Mouse (Mus musculus) c-Kit-positive CD71-negative TER-119-negative erythroid progenitor cells, embryonic 14.5 days (primary cell): ENCODE measurements around the gene Sptlc3.

Experiments
- DNase-seq: peaks from one replicate; pipeline ENCODE4 v3.0.0-alpha.2; 2013; ENCODE audit warnings: low read depth

Gene Sptlc3

GRCm38 (mm10) chr2:139493836-139494235 lies at the start of gene Sptlc3:
Gene Sptlc3, plus strand, starts transcription at chr2:139493913.
- no peak for DNase-seq

DNA sequence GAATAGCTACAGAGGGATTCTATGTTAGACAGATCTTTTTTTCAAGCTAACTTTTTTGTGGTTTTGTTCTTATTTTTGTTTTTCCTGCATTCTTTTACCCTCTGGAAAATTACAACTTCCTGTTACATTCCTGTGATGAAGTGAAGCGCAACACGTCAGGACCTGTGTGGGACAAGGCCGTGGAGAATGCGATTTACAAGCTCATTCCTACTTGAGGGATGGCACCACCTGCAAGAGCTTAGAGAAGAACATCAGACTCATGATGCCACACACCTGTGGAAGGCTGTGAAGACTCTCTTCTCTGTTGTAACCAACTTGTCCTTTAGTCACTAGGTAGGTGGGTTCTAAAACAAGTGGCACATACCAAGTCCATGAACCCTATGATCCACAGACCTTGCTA lies 26.0 kb upstream of the Sptlc3 start:
- DNase-seq = no peak

DNA sequence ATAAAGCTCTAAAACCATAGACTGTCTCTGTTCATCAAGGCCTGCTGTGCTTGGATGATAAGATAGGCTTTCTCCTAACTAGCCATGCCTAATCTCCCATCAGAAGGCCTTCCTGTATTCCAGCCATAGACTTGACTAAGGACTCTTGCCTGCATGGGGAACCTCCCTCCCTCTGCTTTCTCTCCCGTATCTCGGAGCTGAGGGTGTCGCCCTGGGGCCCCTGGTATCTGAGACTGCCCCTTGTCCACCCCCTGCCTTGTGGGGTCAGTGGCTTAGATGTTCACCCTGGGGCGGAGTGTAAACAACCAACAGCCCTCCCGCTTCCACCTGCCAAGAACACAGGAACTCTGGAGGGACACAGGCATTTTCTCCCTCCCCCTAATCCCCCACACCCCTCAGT lies 5.0 kb upstream of the Sptlc3 start:
- DNase-seq = no peak

- no peak for DNase-seq
These were observed 916 bp downstream of the Sptlc3 start for GRCm38 (mm10) chr2:139494629-139495028.

DNA sequence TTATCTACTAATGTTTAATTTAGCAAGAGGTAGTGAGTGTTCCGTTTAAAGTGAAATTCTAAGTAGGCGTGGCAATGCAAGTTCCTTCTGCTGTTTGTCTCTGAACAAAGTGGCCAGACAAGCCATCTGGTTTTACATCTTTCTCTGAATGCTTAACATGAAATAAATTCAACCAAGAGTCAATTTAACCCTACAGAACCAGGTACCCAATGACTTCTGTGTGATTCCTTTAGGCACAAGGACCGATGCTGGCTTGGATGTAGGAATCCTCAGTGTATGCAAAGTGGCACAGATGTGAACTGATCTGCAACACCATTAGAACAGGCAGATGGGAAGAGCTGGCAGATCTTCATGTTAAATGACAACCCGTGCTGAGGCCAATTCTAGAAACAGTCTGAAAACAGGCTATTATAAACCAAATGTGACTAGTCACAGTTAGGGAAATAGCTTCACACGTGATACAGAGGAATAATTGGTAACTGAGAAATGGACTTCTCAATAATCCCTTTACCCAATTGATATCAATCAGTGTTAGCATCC lies 68.3 kb downstream of the Sptlc3 start:
- no peak for DNase-seq

DNA sequence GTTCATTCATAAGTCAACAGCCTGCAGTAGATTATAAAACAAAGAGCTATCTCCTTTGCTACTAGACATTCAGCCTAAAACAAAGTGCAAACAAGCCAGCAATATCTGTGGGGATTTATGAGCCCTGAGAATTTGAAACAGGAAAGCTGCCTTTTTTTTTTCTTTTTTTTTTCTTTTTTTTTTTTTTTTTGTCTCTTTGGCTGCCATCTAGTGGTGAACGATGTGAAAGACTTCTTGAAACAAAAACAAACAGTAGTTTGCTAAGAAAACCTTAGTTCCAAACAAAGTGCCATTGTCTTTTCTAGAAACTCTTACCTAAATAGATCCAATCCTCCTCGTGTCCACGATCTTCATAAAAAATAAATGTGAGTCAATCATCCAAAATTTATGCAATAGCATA lies 85.6 kb downstream of the Sptlc3 start:
- DNase-seq = no peak

- no peak for DNase-seq
These were observed 89.1 kb downstream of the Sptlc3 start for GRCm38 (mm10) chr2:139582766-139583165.

DNA sequence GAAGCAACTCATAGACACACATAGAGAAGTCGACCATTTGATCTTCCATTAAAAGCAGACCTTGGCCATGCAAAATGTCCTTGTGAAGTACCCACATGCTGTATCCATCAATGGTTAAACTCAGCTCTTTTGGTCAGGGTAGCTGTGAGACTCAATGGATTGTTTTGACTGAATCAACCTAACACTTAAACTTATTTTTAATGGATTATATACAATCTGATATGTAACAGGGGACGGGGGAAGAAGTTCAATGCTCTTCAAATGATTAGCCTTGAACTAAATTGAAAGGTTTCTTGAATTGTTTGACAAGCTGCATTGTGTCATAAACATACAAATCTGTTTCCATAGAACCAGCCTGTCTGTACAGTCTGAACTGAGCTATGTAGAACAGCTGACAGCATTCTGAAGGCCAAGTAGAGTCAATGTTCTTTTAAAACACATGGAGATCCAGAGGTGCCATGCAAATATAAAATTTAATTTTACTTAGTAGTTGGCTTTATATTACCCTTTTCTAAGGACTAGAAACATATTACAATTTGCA lies 94.0 kb downstream of the Sptlc3 start:
- DNase-seq = no peak

- peak; percentile 24 for DNase-seq
These were observed 96.2 kb downstream of the Sptlc3 start for GRCm38 (mm10) chr2:139589905-139590304.

DNA sequence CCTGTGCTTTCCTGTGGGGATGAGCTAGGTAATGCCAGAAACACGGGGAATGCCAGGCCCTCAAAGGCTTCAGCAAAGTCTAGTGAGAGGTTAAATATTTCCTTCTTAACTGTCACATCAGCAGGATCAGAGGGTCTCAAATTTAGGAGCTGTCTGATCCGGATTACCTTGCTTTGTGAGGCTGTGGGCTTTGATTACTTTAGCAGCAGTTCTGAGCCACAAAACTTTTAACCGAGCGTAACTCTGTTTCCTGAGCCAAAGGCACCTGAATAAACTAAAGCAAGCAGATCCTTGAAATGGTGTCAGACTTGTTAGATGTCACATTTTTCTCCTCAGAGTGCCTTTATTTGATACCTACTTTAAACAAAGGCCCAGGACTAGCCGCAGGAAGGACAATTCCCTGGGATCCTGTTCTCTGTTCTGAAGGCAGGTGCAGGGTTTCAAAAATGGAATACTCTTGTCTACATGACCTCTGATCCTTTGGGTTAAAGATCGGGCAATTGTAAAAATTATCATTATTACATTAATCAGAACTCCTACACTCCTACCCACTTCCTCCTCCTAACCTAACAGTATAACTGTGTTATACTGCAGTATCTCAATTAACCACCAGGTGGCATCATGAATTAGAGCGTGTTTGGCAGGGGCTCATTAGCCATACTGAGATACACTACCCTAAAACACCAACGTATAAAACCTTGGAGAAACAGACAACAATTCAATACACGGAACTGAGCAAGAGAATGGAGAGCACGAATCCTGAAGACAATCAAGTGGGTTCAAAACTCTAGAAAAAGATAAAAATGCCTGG lies 97.4 kb downstream of the Sptlc3 start:
- DNase-seq = peak; percentile 53

GRCm38 (mm10) chr2:139592109-139592508 lies 98.4 kb downstream of the Sptlc3 start:
- no peak for DNase-seq

DNA sequence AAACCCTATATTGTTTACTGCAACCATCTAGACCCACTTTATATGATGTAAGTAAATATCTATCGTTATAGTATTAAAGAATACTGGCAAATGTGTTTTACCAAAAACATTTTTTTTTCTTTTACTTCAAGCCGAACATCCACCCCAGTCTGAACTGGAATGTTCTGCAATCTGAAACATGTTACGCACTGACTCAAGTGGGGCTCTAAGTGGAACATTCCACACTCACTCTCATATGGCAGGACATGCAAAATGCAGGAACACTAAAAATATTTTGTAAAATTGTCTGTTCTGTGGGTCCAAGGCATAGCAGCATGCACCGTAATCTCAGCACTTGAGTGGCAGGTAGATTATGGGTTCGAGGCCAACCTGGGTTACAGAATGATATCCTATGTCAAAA lies 103.5 kb downstream of the Sptlc3 start:
- no peak for DNase-seq

GRCm38 (mm10) chr2:139601543-139602194 lies 108.0 kb downstream of the Sptlc3 start:
- no peak for DNase-seq

GRCm38 (mm10) chr2:139608167-139608566 lies 114.5 kb downstream of the Sptlc3 start:
- DNase-seq = no peak

DNA sequence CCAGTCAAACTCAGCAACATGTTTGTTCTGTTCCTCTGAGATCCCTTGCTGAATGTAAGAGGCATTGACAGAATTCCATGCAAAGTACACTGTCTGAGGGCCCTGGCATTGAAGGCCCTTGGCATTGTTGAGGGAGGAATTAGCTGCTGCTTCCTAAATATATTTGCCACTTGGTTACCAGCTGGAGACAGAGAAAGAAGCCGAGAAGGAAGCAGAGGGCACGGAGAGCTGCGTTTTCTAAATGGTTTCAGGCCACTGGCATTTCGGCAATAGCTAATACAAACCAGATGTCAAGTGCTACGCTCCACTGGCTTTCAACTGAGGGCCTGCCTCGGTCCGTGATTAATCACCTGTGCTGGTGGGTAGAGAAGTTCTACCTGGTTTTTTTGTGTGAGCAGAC lies 115.1 kb downstream of the Sptlc3 start:
- no peak for DNase-seq

GRCm38 (mm10) chr2:139609231-139609630 lies 115.5 kb downstream of the Sptlc3 start:
- DNase-seq = no peak

- DNase-seq = no peak
These were observed 116.1 kb downstream of the Sptlc3 start for GRCm38 (mm10) chr2:139609662-139610291.

DNA sequence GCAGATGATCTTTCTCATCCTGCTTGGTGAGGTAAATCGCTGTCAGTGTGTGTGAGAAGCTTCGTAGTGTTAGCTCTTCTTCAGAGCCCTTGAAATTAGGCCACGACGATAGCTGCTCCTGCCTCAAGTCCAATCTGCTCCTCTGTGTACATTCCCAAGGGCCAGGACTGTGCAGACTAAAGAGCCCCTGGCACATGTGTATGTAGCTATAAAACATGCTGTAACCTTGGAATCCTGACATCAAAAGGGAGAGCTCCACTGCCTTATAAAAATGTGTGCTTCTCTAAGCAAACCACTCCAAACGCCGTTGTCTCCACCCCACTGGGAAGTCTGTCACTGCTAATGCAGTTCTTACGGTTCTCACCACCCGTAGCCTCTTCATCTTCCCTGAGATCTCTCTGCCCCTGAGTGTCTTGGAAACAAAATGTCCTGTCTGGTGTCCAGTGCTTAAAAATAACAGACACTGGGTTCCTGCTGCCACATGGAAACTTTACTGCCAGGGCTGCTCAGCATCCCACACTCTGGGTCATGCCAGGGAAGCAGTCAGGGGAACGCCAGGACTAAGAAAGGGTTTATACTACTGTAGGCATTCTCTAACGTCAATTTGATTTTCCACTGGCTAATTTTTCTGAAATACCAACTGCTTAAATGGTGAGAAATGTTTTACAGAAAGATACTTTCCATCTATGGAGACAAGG lies 118.8 kb downstream of the Sptlc3 start:
- no peak for DNase-seq

DNA sequence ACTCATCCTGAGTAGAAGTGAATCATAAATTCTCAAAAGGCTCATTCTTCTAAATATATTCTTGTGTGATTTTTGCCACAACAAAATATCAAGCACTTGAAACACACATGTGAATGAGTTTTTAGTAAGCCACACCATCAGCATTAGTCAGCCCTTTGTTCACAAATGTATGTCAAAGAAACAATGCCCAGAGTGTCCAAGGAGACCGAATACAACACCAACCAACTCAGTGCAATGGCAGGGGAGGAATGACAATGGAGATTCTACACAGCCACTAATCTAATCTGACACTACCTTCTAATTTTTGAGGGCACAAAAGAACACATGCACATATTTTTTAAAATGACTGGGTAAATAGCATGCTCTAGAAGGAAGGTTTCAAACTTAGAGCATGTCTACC lies 132.8 kb downstream of the Sptlc3 start:
- no peak for DNase-seq

DNA sequence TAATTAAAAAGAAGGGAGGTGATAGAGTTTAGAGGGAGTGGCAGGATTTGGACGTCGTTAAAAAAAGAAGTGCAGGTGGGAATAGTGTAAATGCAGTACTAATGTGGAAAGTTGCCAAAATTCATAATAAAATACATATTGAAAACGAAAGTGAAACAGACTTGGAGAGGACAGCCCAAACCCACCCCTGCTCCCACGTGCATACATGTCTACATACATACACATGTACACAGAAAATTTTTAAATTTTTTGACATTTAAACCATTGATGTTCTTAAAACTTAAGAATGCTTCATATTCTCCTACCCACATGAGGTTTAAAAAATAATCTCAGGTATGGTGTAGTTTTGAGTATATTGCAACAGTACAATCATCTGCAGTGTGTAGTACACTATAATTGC lies 135.0 kb downstream of the Sptlc3 start:
- no peak for DNase-seq

GRCm38 (mm10) chr2:139629653-139630052 lies 135.9 kb downstream of the Sptlc3 start:
- no peak for DNase-seq

DNA sequence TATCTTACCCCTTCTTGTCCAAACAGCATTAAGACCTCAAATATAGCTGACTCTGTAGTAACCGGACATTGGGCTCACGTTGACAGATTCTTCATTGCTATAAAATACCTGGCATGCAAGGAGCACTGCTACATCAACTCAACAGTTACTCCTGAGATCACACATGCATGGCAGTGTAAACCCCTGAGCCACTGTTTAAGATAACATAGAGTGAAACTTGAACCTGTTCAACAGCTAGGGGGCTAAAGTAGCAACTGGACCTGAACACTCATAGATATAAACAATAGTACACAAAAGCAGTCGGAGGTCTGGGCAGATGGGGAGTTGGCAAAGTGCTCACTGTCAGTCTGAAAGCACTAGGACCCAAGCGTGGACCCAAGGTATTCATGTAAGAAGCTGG lies 140.8 kb downstream of the Sptlc3 start:
- DNase-seq = no peak
